Mouse (Mus musculus) kidney, embryonic 16.5 days (tissue): ENCODE data around the gene Inka2. TPM values are rescaled to one million over a fixed set of nuclear protein-coding genes. Genes with fewer than 3 reads are reported as not detected.

Experiments used
- ATAC-seq: fragments of 200-750 bp; cut with Nextera tagmentation; 2 replicates; pipeline ENCODE4 v1.8.0; 2017; ENCODE audit warnings: moderate TSS enrichment; ENCODE audit not compliant: low FRiP score, low TSS enrichment
- H3K27ac ChIP-seq: fragments of 300-500 bp; sonication (generic); 2 replicates; pipeline ENCODE4 v1.5.1; 2014; ENCODE audit warnings: low read length
- H3K27me3 ChIP-seq: fragments of 300-500 bp; sonication (generic); 2 replicates; pipeline ENCODE4 v1.6.1; 2014; ENCODE audit warnings: low read length, control low read depth, mixed read lengths; ENCODE audit not compliant: insufficient read depth
- H3K36me3 ChIP-seq: fragments of 300-500 bp; sonication (generic); 2 replicates; pipeline ENCODE4 v1.6.1; 2014; ENCODE audit warnings: low read length, control low read depth, mixed read lengths; ENCODE audit not compliant: insufficient read depth
- H3K4me1 ChIP-seq: fragments of 300-500 bp; sonication (generic); 2 replicates; pipeline ENCODE4 v1.6.1; 2014; ENCODE audit warnings: low read length, control low read depth, mixed read lengths; ENCODE audit not compliant: insufficient read depth
- H3K4me2 ChIP-seq: fragments of 300-500 bp; sonication (generic); replicated peaks from 2 replicates; pipeline ENCODE4 v1.6.1; 2014; ENCODE audit warnings: low read depth, low read length
- H3K4me3 ChIP-seq: fragments of 300-500 bp; sonication (generic); 2 replicates; pipeline ENCODE4 v1.5.1; 2014; ENCODE audit warnings: mild to moderate bottlenecking, low read length
- H3K9ac ChIP-seq: fragments of 300-500 bp; sonication (generic); replicated peaks from 2 replicates; pipeline ENCODE4 v1.6.1; 2014; ENCODE audit warnings: low read length
- H3K9me3 ChIP-seq: fragments of 300-500 bp; sonication (generic); 2 replicates; pipeline ENCODE4 v1.6.1; 2016; ENCODE audit warnings: low read length, control low read depth
- WGBS: fragments of 180-500 bp; shearing (Covaris S2); extraction: QIAGEN DNeasy Blood & Tissue Kit; methylation state at CpG from one replicate; pipeline ENCODE4 v1.1.7; 2014; 5-methylcytosine and 5-hydroxymethylcytosine counted together
- polyA plus RNA-seq: library from polyadenylated mRNA; unstranded; fragments of >200 nt; fragmentation: Nextera tagmentation; extraction: Ambion mirVana; gene quantifications from 2 replicates; pipeline ENCODE4 v1.2.1, GENCODE M21; 2015

Gene Inka2
- polyA plus RNA-seq, 1 experiment from 2014 or later = 1.5 TPM

DNA sequence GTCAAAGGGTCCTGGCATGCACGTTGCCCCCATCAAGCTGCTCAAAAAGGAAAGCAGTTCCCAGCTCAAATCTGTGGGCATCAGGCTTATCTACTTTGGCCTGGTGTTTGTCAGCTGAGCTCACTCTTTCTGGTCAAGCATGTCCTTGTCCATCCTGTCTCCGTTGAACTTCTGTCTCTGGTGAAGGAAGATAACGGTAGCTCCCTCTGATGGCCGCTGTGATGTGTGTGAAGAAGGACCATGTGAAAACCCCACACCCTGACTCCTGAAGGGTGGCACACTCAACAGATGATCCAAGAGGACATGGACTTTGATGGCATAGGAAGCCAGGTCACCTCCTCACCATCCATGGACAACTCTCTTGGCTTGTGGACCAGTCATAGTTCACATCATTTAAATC, 14.3 kb downstream of the Inka2 start:
- Histone ChIP-seq H3K4me3 (no peak overlapping the region), H3K27me3 (no peaks in the 10 kb centered on the region), H3K9me3 (no peaks in the 10 kb centered on the region), H3K9ac (no peak overlapping the region), H3K4me1 (peaks cover 23% of the 10 kb centered on the region), H3K4me2 (no peak overlapping the region), H3K27ac (no peak overlapping the region), H3K36me3 (no peaks in the 10 kb centered on the region)
- WGBS = 28% methylated on average over 4 of the region's 4 CpGs
- ATAC-seq = no peak

DNA sequence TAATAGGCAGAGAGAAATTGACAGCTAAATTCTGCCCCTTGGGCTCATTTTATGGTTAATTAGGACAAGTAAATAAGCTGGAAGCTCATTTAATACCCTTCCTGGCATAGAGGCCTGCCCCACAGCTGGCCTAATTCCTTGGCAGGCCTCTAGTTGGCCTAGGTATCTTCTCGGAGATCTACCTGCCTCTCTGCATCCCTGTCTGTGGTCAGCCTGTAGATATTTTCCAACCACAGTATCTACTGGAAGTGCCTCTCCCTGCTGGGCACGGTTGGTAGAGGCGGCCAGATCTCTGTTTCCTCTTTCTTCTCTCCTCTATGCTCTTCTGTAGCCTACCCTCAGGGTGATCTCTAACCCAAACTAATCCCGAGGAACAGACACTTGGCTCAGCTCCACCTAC, 15.6 kb downstream of the Inka2 start:
- Histone ChIP-seq H3K27ac (no peak overlapping the region), H3K27me3 (no peaks in the 10 kb centered on the region), H3K4me3 (no peak overlapping the region), H3K4me2 (no peak overlapping the region), H3K36me3 (no peaks in the 10 kb centered on the region), H3K9me3 (no peaks in the 10 kb centered on the region), H3K4me1 (peaks cover 16% of the 10 kb centered on the region), H3K9ac (no peak overlapping the region)
- 79% methylated on average over 4 of the region's 4 CpGs for WGBS
- no peak for ATAC-seq

DNA sequence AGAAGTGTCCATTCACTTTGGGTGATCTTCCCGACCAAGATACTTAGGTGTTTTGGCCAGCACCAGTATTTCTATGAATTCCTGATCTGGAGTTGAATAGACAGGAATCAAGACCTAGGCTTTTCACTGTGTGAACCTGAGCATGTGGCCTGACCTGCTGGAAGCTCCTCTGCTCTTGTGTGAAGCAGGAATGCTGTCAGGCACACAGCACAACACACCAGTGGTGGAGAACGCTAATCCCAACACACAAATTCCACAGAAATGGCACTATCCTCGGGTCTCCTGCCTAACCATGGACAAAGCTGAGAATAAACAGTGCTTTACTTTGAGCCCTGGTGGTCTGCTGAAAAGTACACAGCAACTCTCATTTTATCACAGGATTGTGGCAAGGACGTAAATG, 16.1 kb downstream of the Inka2 start:
- peaks cover 16% of the 10 kb centered on the region for H3K4me1 ChIP-seq
- H3K9ac ChIP-seq = no peak overlapping the region
- H3K27me3 ChIP-seq = no peaks in the 10 kb centered on the region
- 81% methylated on average over 4 of the region's 4 CpGs for WGBS
- no peaks in the 10 kb centered on the region for H3K36me3 ChIP-seq
- H3K4me2 ChIP-seq = no peak overlapping the region
- H3K4me3 ChIP-seq = no peak overlapping the region
- ATAC-seq = no peak
- no peaks in the 10 kb centered on the region for H3K9me3 ChIP-seq
- H3K27ac ChIP-seq = no peak overlapping the region

DNA sequence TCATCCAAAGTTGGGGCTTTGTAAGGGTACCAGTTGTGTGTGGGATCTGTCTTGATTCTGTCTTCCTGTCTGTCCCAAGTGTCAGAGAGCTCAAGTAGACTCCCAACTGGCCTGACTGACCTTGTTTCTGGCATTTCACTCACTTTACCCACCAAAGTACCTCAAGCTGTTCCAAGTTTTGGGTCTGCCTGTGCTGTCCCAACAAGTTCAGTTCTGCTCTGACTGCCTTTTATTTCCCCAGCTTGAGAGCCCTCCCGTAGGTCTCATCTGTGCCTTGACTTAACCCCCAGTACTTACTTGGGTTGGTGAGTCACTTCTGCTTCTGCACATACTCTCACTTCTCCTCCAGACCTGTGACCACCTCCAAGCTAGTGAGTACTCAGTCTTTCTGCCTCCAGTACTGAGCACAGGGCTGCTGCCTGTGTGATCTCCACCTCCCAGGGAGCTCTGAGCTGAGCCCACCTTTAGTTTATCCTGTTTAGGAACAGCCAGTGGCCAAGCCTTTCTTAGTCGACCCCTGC, 17.3 kb downstream of the Inka2 start:
- H3K36me3 ChIP-seq = no peaks in the 10 kb centered on the region
- WGBS = 75% methylated on average over 2 of the region's 2 CpGs
- peaks cover 16% of the 10 kb centered on the region for H3K4me1 ChIP-seq
- no peak overlapping the region for H3K27ac ChIP-seq
- ATAC-seq = no peak
- H3K4me2 ChIP-seq = no peak overlapping the region
- no peaks in the 10 kb centered on the region for H3K9me3 ChIP-seq
- no peaks in the 10 kb centered on the region for H3K27me3 ChIP-seq
- H3K9ac ChIP-seq = no peak overlapping the region
- no peak overlapping the region for H3K4me3 ChIP-seq

DNA sequence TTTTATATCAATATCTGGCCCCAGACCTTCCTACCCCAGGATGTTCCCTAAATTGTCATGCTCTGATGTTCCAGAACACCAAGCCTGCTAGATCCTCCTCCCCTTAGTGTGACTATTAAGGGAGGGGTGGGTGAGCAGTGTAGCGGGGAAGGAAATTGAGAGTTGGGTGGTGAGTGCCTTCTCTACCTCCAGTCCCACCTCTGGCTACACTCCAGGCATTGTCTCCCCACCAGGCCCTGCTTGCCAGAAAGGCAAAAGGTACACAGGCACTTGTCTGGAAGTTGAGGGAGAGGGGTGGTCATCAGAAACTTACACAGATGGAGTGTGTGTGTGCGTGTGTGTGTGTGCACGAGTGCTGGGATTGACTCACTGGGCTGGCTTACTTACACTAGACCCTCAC, 18.1 kb downstream of the Inka2 start:
- Histone ChIP-seq H3K4me2 (no peak overlapping the region), H3K27ac (no peak overlapping the region)
- WGBS = 91% methylated on average over 3 of the region's 3 CpGs

DNA sequence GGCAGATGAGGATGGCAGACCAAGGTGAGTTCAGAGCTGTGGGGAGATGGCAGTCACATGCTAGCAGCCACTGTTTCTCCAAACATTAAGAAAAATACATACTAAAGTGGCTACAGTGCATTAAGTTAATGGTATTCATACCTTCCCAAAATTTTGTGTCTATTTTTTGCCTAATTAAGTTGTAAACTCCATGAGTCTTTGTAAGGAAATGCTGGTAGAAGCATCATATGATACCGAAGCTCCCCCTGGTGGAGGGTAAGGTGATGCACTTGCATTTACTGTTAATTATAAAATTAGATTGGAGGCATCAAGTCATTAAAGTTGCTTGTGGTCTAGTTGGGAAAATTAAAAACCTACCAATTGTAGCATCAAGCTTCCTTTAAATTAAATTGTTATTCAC, 21.6 kb downstream of the Inka2 start:
- WGBS = 0% methylated on average over 1 of the region's 1 CpGs
- Histone ChIP-seq H3K27ac (no peak overlapping the region), H3K36me3 (peaks cover 8% of the 10 kb centered on the region; the same call in 1 of the 2 replicates), H3K4me3 (no peak overlapping the region), H3K4me2 (no peak overlapping the region), H3K4me1 (no peaks in the 10 kb centered on the region; the same call in 1 of the 2 replicates), H3K9ac (no peak overlapping the region), H3K9me3 (no peaks in the 10 kb centered on the region), H3K27me3 (no peaks in the 10 kb centered on the region)
- ATAC-seq = no peak

More for the DNA sequence above, 18.1 kb downstream of the Inka2 start:
- peaks cover 16% of the 10 kb centered on the region for H3K4me1 ChIP-seq
- ATAC-seq = no peak
- H3K4me3 ChIP-seq = no peak overlapping the region
- H3K27me3 ChIP-seq = no peaks in the 10 kb centered on the region
- H3K36me3 ChIP-seq = no peaks in the 10 kb centered on the region
- no peaks in the 10 kb centered on the region for H3K9me3 ChIP-seq
- H3K9ac ChIP-seq = no peak overlapping the region

DNA sequence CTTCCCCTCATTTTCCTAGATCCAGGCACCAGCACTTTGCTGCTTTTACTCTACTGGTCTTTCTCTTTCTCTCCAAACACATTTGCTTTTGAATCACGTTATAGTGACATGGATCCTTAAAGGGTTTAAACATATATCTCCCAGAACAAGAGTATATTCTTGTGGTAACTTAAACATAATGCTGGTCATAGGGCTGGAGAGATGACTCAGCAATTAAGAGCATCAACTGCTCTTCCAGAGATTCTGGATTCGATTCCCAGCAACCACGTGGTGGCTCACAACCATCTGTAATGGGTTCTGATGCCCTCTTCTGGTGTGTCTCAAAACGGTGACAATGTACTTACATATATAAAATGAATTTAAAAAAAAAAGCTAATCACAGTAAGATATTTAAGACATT, 28.0 kb downstream of the Inka2 start:
- H3K9me3 ChIP-seq = no peaks in the 10 kb centered on the region
- H3K27me3 ChIP-seq = no peaks in the 10 kb centered on the region
- WGBS = 93% methylated on average over 4 of the region's 4 CpGs
- H3K4me1 ChIP-seq = no peaks in the 10 kb centered on the region
- H3K36me3 ChIP-seq = peaks cover 10% of the 10 kb centered on the region; the same call in 1 of the 2 replicates
- H3K9ac ChIP-seq = no peak overlapping the region
- H3K4me2 ChIP-seq = no peak overlapping the region
- ATAC-seq = no peak
- no peak overlapping the region for H3K4me3 ChIP-seq
- no peak overlapping the region for H3K27ac ChIP-seq

DNA sequence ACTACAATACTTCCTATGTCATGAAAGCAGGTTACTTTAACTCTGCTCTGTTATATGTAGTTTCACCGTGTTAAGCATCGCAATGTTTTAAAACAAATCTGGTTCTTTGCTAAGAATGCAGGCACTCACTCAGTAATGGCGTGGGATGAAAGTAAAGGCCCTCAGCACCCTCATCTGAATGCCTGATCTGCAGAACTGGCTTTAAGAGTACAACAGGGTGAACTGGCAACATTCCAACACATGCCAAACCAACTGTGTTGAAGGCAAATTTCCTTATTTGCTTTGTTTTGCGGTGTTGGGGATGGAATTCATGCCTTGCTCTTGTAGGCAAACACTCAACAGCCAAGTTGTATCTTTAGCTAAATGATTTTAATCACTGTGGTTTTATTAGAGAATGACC, 29.1 kb downstream of the Inka2 start:
- H3K9ac ChIP-seq = no peak overlapping the region
- no peak overlapping the region for H3K27ac ChIP-seq
- no peak overlapping the region for H3K4me3 ChIP-seq
- H3K4me1 ChIP-seq = no peaks in the 10 kb centered on the region
- peaks cover 10% of the 10 kb centered on the region; the same call in 1 of the 2 replicates for H3K36me3 ChIP-seq
- no peak overlapping the region for H3K4me2 ChIP-seq
- WGBS = 87% methylated on average over 4 of the region's 4 CpGs
- no peaks in the 10 kb centered on the region for H3K9me3 ChIP-seq
- H3K27me3 ChIP-seq = no peaks in the 10 kb centered on the region
- ATAC-seq = no peak

DNA sequence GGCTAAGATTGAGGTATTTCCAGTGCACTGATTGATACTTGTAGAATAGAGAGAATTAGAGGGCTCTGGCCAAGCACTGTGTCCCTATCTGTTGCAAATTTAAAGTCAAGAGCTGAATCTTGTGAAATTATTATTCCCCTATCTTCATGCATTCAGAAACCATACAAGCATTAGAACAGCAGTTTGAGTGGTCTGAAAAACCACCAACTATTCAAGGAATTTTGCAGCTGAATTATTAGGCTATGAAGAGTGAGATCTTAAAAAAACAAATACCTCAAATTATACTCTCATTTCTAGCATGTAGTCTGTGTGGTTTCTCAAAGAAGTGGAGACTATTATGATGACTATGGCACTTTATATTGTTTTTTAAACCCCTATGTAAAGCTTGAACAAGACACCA, 30.9 kb downstream of the Inka2 start:
- Histone ChIP-seq H3K36me3 (peaks cover 7% of the 10 kb centered on the region; the same call in 1 of the 2 replicates), H3K27ac (no peak overlapping the region), H3K4me2 (no peak overlapping the region), H3K9ac (no peak overlapping the region), H3K27me3 (no peaks in the 10 kb centered on the region), H3K9me3 (no peaks in the 10 kb centered on the region), H3K4me3 (no peak overlapping the region), H3K4me1 (no peaks in the 10 kb centered on the region)
- no peak for ATAC-seq

DNA sequence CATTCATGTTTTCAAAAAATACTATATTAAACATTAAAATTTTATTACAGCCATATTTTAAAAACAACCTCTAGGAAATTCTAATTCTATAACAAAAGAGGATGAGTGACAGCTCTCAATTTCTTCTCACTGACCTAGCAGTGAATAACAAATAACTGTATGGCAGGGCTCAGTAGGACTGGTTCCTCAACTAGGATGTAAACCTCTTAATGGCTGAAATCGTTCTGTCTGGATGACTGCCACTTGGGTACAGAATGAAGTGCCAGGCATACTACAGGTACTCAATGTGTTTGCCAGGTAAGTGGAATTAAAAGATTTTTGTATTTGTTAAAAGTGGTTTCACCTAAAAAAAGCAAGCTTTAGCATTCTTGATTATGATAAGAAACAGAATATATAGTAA, 31.7 kb downstream of the Inka2 start:
- H3K4me3 ChIP-seq = no peak overlapping the region
- H3K9me3 ChIP-seq = no peaks in the 10 kb centered on the region
- no peak overlapping the region for H3K27ac ChIP-seq
- peaks cover 1% of the 10 kb centered on the region; the same call in 1 of the 2 replicates for H3K36me3 ChIP-seq
- no peaks in the 10 kb centered on the region for H3K4me1 ChIP-seq
- 87% methylated on average over 1 of the region's 1 CpGs for WGBS
- no peak overlapping the region for H3K9ac ChIP-seq
- H3K4me2 ChIP-seq = no peak overlapping the region
- H3K27me3 ChIP-seq = no peaks in the 10 kb centered on the region
- ATAC-seq = no peak
